In genomic region chr16:97904035-97904434, GRCm38 (mm10) we compare ENCODE assay signal across 15 mouse cellular contexts.
"Had no signal": no experiment of that assay in that cellular context is flagged by ENCODE, and none has a peak within 500 bp of the region (broad histone marks: within the 10 kb centered on the region; RNA-seq: fewer than 3 reads in every experiment).

No protein-coding gene starts in this region.

- H3K4me3 ChIP-seq: neural tube, embryonic 15.5 days; stomach, embryonic 15.5 days had no signal

- H3K36me3 ChIP-seq: neural tube, embryonic 15.5 days; stomach, embryonic 15.5 days had no signal

- H3K4me2 ChIP-seq: neural tube, embryonic 15.5 days; stomach, embryonic 15.5 days had no signal

- H3K9me3 ChIP-seq: neural tube, embryonic 15.5 days; stomach, embryonic 15.5 days had no signal

- DNase-seq: retina, postnatal 1 day; right cerebral cortex, adult 18-20 months; right cerebral cortex, postnatal 14 days; right cerebral cortex, postnatal 25 days; right cerebral cortex, postnatal 4 days; spleen, adult 18-20 months; thymus, adult 18-20 months; thymus, adult 2 months; thymus, postnatal 14 days; thymus, postnatal 25 days; thymus, postnatal 36 days; thymus, postnatal 4 days had no signal

- H3K9ac ChIP-seq: neural tube, embryonic 15.5 days; stomach, embryonic 15.5 days had no signal

- H3K27me3 ChIP-seq: neural tube, embryonic 15.5 days; stomach, embryonic 15.5 days had no signal

- H3K4me1 ChIP-seq: neural tube, embryonic 15.5 days; stomach, embryonic 15.5 days had no signal

- H3K27ac ChIP-seq: neural tube, embryonic 15.5 days; stomach, embryonic 15.5 days; stomach, postnatal 0 days had no signal
